Mouse (Mus musculus) A20 (cell line): ENCODE data around the gene Zfp810.

ENCODE experiments used
- DNase-seq: peaks from one replicate; pipeline ENCODE4 v3.0.0-alpha.2; 2011; ENCODE audit warnings: low read depth, low spot score

The Zfp810 gene

GRCm38 (mm10) chr9:22260092-22260422 lies 47.4 kb downstream of the Zfp810 start:
- DNase-seq, result no peak

- peak; percentile 75 for DNase-seq
Measured at GRCm38 (mm10) chr9:22259184-22260091, 48.0 kb downstream of the Zfp810 start, which contains the start of gene Zfp599. Gene Zfp599 (minus strand): TSS chr9:22259895.

GRCm38 (mm10) chr9:22258784-22259183 lies 48.7 kb downstream of the Zfp810 start:
- no peak for DNase-seq

- no peak for DNase-seq
Measured at GRCm38 (mm10) chr9:22256579-22256978, 50.9 kb downstream of the Zfp810 start.

- DNase-seq, result no peak
Measured at GRCm38 (mm10) chr9:22244242-22244641, 63.2 kb downstream of the Zfp810 start.

- no peak for DNase-seq
Measured at GRCm38 (mm10) chr9:22240001-22240400, 67.4 kb downstream of the Zfp810 start.

- peak; percentile 35 for DNase-seq
Measured at GRCm38 (mm10) chr9:22230556-22230955, 76.9 kb downstream of the Zfp810 start.

- DNase-seq, result no peak
Measured at GRCm38 (mm10) chr9:22230061-22230460, 77.4 kb downstream of the Zfp810 start.

- DNase-seq, result no peak
Measured at GRCm38 (mm10) chr9:22229386-22230026, 77.9 kb downstream of the Zfp810 start.

- DNase-seq, result no peak
Measured at GRCm38 (mm10) chr9:22226846-22227245, 80.6 kb downstream of the Zfp810 start.
